In genomic region chr10:80661149-80661548, GRCm38 (mm10) we compare ENCODE assay signal across 8 mouse cellular contexts. TPM values are rescaled to one million over a fixed set of nuclear protein-coding genes. Genes with fewer than 3 reads are reported as not detected.
DNase-seq lines count a peak whose midpoint lies in the region; ATAC-seq and TF ChIP-seq lines count a peak whose summit lies in the region.

No protein-coding gene starts in this region.

- no peaks in the 10 kb centered on the region; the same call in 1 of the 2 replicates for H3K4me1 ChIP-seq in forebrain, embryonic 14.5 days (ENCODE audit: control insufficient read depth, insufficient read depth, low read length)
- H3K4me1 ChIP-seq in forebrain, embryonic 16.5 days (replicated peaks; ENCODE audit: control insufficient read depth, insufficient read depth, low read length): peaks cover 11% of the 10 kb centered on the region; the same call in 1 of the 2 replicates
- peaks cover 64% of the 10 kb centered on the region for H3K4me1 ChIP-seq in limb, embryonic 10.5 days
- peaks cover 59% of the 10 kb centered on the region for H3K4me1 ChIP-seq in spleen, adult 2 months (ENCODE audit: control insufficient read depth, insufficient read depth, insufficient read length)

- peaks cover 9% of the 10 kb centered on the region for H3K36me3 ChIP-seq in forebrain, embryonic 14.5 days (ENCODE audit: control insufficient read depth, insufficient read depth, low read length)
- H3K36me3 ChIP-seq in forebrain, embryonic 16.5 days (ENCODE audit: control insufficient read depth, insufficient read depth): peaks cover under 1% of the 10 kb centered on the region; the same call in 1 of the 2 replicates
- H3K36me3 ChIP-seq in limb, embryonic 10.5 days: peaks cover 9% of the 10 kb centered on the region
- H3K36me3 ChIP-seq in spleen, adult 2 months (ENCODE audit: control insufficient read depth, insufficient read depth, low read length): peaks cover 4% of the 10 kb centered on the region

- ATAC-seq in forebrain, embryonic 14.5 days: no peak
- ATAC-seq in forebrain, embryonic 16.5 days: no peak
- no peak for ATAC-seq in granulocyte monocyte progenitor cell, adult 5-6 weeks (replicated peaks; ENCODE audit: poor library complexity, severe bottlenecking)
- ATAC-seq in frontal cortex, adult (ENCODE audit: low TSS enrichment): no peak

- no peak overlapping the region for H3K4me2 ChIP-seq in forebrain, embryonic 14.5 days (ENCODE audit: low read length)
- H3K4me2 ChIP-seq in forebrain, embryonic 16.5 days (ENCODE audit: low read length): no peak overlapping the region

- no peaks in the 10 kb centered on the region for H3K9me3 ChIP-seq in forebrain, embryonic 14.5 days (replicated peaks; ENCODE audit: control insufficient read depth, low read length)
- no peaks in the 10 kb centered on the region for H3K9me3 ChIP-seq in forebrain, embryonic 16.5 days (ENCODE audit: control insufficient read depth, low read length)
- H3K9me3 ChIP-seq in limb, embryonic 10.5 days (replicated peaks): no peaks in the 10 kb centered on the region

- no peak overlapping the region for H3K4me3 ChIP-seq in forebrain, embryonic 14.5 days (ENCODE audit: low read depth, low read length)
- no peak overlapping the region for H3K4me3 ChIP-seq in forebrain, embryonic 16.5 days (replicated peaks; ENCODE audit: low read length)
- H3K4me3 ChIP-seq in limb, embryonic 10.5 days: no peak overlapping the region
- H3K4me3 ChIP-seq in spleen, adult 2 months (ENCODE audit: extremely low read depth, insufficient read depth, insufficient read length): no peak overlapping the region

- 29% methylated on average over 5 of the region's 5 CpGs for whole genome bisulfite sequencing in forebrain, embryonic 14.5 days
- WGBS in forebrain, embryonic 16.5 days: 36% methylated on average over 5 of the region's 5 CpGs
- 41% methylated on average over 5 of the region's 5 CpGs for WGBS in limb, embryonic 10.5 days
- WGBS in spleen, adult 2 months: 38% methylated on average over 5 of the region's 5 CpGs

- H3K9ac ChIP-seq in forebrain, embryonic 14.5 days (ENCODE audit: low read length): no peak overlapping the region
- H3K9ac ChIP-seq in forebrain, embryonic 16.5 days (replicated peaks; ENCODE audit: low read depth, low read length): no peak overlapping the region

- no peak for TF ChIP-seq POLR2A in spleen, adult 2 months (IDR thresholded peaks at IDR 0.05; ENCODE audit: low read depth, low read length)

- DNase-seq in forebrain, embryonic 14.5 days (ENCODE audit: low spot score): peak; percentile 31
- peak; percentile 73 for DNase-seq in 416B (ENCODE audit: low read depth)
- peak; percentile 65 for DNase-seq in WW6 (ENCODE audit: low read depth, low spot score)
- no peak for DNase-seq in limb, embryonic 10.5 days (ENCODE audit: low spot score)
- DNase-seq in spleen, adult 2 months (ENCODE audit: low read depth in 1 of 2, low spot score in 2 of 2): peak; percentile 45 to 67

- no peak overlapping the region for H3K27ac ChIP-seq in forebrain, embryonic 14.5 days (ENCODE audit: low read depth, low read length)
- no peak overlapping the region for H3K27ac ChIP-seq in forebrain, embryonic 16.5 days (ENCODE audit: low read length)
- H3K27ac ChIP-seq in limb, embryonic 10.5 days: 0 out of 2 replicates have a peak overlapping the region, but pooled peaks have one; percentile 5
- H3K27ac ChIP-seq in spleen, adult 2 months (ENCODE audit: insufficient read depth, low read length): no peak overlapping the region

- peak; percentile 61; the same call in 1 of the 2 replicates for TF ChIP-seq CTCF in spleen, adult 2 months (IDR thresholded peaks at IDR 0.05; ENCODE audit: extremely low read depth, insufficient read depth, insufficient read length, insufficient replicate concordance)

- no peaks in the 10 kb centered on the region for H3K27me3 ChIP-seq in forebrain, embryonic 14.5 days (replicated peaks; ENCODE audit: control insufficient read depth, insufficient read depth, low read length)
- no peaks in the 10 kb centered on the region for H3K27me3 ChIP-seq in forebrain, embryonic 16.5 days (replicated peaks; ENCODE audit: control insufficient read depth, insufficient read depth, low read length)
- H3K27me3 ChIP-seq in limb, embryonic 10.5 days (ENCODE audit: low read depth, poor library complexity, severe bottlenecking): no peaks in the 10 kb centered on the region
- no peaks in the 10 kb centered on the region for H3K27me3 ChIP-seq in spleen, adult 2 months (ENCODE audit: control insufficient read depth, insufficient read depth, low read length)

RNA-seq across cellular contexts. Expression of gene Btbd2, which starts 4.3 kb away (rescaled TPM):
- 42.6 and 52.2 TPM in 2 replicates for polyA plus RNA-seq in forebrain, embryonic 14.5 days (2014; fragmentation: Nextera tagmentation; extraction: Ambion mirVana)
- 75.2 and 79.7 TPM in 2 replicates for polyA plus RNA-seq in forebrain, embryonic 16.5 days (2015; fragmentation: Nextera tagmentation; extraction: Ambion mirVana)
- polyA plus RNA-seq in limb, embryonic 10.5 days (2016; fragmentation: Nextera tagmentation; extraction: Ambion mirVana): 84.9 and 98.6 TPM in 2 replicates
- polyA plus RNA-seq in spleen, adult 2 months (2012; rRNA removed): 49.5 and 66.1 TPM in 2 replicates
- total RNA-seq in granulocyte monocyte progenitor cell, adult 5-6 weeks (2014; fragmentation: Nextera tagmentation): 26.1 and 34.6 TPM in 2 replicates
- total RNA-seq in granulocyte monocyte progenitor cell, adult 5-6 weeks (2017): 13.3 and 34.8 TPM in 2 replicates

RNA-seq across cellular contexts. Expression of gene Mknk2, which starts 16.8 kb away (rescaled TPM):
- polyA plus RNA-seq in forebrain, embryonic 14.5 days (2014; fragmentation: Nextera tagmentation; extraction: Ambion mirVana): 43.1 and 49.1 TPM in 2 replicates
- polyA plus RNA-seq in forebrain, embryonic 16.5 days (2015; fragmentation: Nextera tagmentation; extraction: Ambion mirVana): 57.1 and 61.2 TPM in 2 replicates
- polyA plus RNA-seq in limb, embryonic 10.5 days (2016; fragmentation: Nextera tagmentation; extraction: Ambion mirVana): 137 and 153 TPM in 2 replicates
- polyA plus RNA-seq in spleen, adult 2 months (2012; rRNA removed): 351 and 533 TPM in 2 replicates
- total RNA-seq in granulocyte monocyte progenitor cell, adult 5-6 weeks (2014; fragmentation: Nextera tagmentation): 49.2 and 63.3 TPM in 2 replicates
- total RNA-seq in granulocyte monocyte progenitor cell, adult 5-6 weeks (2017): 37.7 and 58.0 TPM in 2 replicates

RNA-seq across cellular contexts. Expression of gene Csnk1g2, which starts 38.5 kb away (rescaled TPM):
- polyA plus RNA-seq in forebrain, embryonic 14.5 days (2014; fragmentation: Nextera tagmentation; extraction: Ambion mirVana): 35.9 and 49.2 TPM in 2 replicates
- polyA plus RNA-seq in forebrain, embryonic 16.5 days (2015; fragmentation: Nextera tagmentation; extraction: Ambion mirVana): 91.3 and 96.9 TPM in 2 replicates
- polyA plus RNA-seq in limb, embryonic 10.5 days (2016; fragmentation: Nextera tagmentation; extraction: Ambion mirVana): 237 and 255 TPM in 2 replicates
- 206 and 283 TPM in 2 replicates for polyA plus RNA-seq in spleen, adult 2 months (2012; rRNA removed)
- total RNA-seq in granulocyte monocyte progenitor cell, adult 5-6 weeks (2014; fragmentation: Nextera tagmentation): 47.7 and 65.2 TPM in 2 replicates
- total RNA-seq in granulocyte monocyte progenitor cell, adult 5-6 weeks (2017): 112 and 127 TPM in 2 replicates

RNA-seq across cellular contexts. Expression of gene Mob3a, which starts 40.6 kb away (rescaled TPM):
- 35.7 and 37.2 TPM in 2 replicates for polyA plus RNA-seq in forebrain, embryonic 14.5 days (2014; fragmentation: Nextera tagmentation; extraction: Ambion mirVana)
- polyA plus RNA-seq in forebrain, embryonic 16.5 days (2015; fragmentation: Nextera tagmentation; extraction: Ambion mirVana): 56.9 and 59.4 TPM in 2 replicates
- polyA plus RNA-seq in limb, embryonic 10.5 days (2016; fragmentation: Nextera tagmentation; extraction: Ambion mirVana): 48.2 and 54.7 TPM in 2 replicates
- 130 and 156 TPM in 2 replicates for polyA plus RNA-seq in spleen, adult 2 months (2012; rRNA removed)
- total RNA-seq in granulocyte monocyte progenitor cell, adult 5-6 weeks (2014; fragmentation: Nextera tagmentation): 34.1 and 37.2 TPM in 2 replicates
- 34.2 and 59.8 TPM in 2 replicates for total RNA-seq in granulocyte monocyte progenitor cell, adult 5-6 weeks (2017)

RNA-seq across cellular contexts. Expression of gene Izumo4, which starts 40.8 kb away (rescaled TPM):
- 16.0 and 21.5 TPM in 2 replicates for polyA plus RNA-seq in forebrain, embryonic 14.5 days (2014; fragmentation: Nextera tagmentation; extraction: Ambion mirVana)
- polyA plus RNA-seq in forebrain, embryonic 16.5 days (2015; fragmentation: Nextera tagmentation; extraction: Ambion mirVana): 32.5 and 44.1 TPM in 2 replicates
- 8.6 and 10.8 TPM in 2 replicates for polyA plus RNA-seq in limb, embryonic 10.5 days (2016; fragmentation: Nextera tagmentation; extraction: Ambion mirVana)
- polyA plus RNA-seq in spleen, adult 2 months (2012; rRNA removed): 49.0 and 60.8 TPM in 2 replicates
- 9.0 and 17.3 TPM in 2 replicates for total RNA-seq in granulocyte monocyte progenitor cell, adult 5-6 weeks (2014; fragmentation: Nextera tagmentation)
- 7.1 and 7.8 TPM in 2 replicates for total RNA-seq in granulocyte monocyte progenitor cell, adult 5-6 weeks (2017)
